Mouse (Mus musculus): ENCODE measurements around the gene Acbd3.

The Acbd3 gene

DNA sequence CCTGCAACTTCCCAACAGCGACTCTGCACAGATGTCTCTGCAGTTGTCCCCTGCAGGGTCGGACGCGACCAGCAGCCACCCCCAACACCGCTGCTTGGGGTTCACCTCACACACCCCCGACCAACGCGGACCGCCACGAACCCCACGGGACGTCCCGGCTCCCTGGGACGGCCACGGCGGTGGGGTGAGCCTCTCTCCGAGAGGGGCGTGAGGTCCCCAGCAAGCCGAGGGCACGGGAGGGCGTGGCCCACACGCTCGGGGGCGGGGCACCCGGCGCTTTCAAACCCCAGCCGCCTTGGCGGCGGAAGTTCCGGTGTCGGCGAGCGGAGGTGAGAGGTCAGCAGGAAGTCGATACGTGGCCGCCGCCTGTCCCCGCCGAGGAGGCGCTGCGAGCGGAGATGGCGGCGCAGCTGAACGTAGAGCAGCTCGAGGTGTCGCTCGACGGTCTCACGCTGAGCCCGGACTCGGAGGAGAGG lies at the start of gene Acbd3:
Gene Acbd3 (plus strand): TSS at position 340 of the 476 bp plus-strand sequence.
- DNase-seq, result peak; percentile 99

DNA sequence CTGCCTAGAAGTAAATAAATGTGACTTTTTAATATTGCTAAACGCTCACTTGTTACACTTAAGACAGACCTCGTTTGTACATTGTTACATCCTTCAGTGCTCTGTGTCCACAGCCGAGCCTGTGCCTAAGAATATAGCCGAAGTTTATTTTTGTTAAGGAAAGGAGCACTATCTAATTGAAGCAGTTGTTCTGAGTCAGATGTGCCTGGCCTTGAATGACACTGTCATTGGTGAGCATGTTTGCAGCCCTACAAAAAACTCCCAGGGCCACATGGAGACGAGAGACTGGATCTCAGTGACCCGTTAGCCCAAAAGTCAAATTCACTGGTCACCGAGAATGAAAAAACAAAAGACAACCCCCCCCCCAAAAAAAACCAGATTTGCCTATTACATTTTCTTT lies 34.6 kb upstream of the Acbd3 start:
- peak; percentile 52 for DNase-seq

- DNase-seq, result no peak
Measured at GRCm38 (mm10) chr1:180696626-180697352, 29.1 kb upstream of the Acbd3 start, which contains the start of gene Mixl1. TSS of gene Mixl1 (minus strand) at chr1:180697034.

- DNase-seq, result no peak
Measured at GRCm38 (mm10) chr1:180698063-180698462, 27.8 kb upstream of the Acbd3 start.

GRCm38 (mm10) chr1:180703400-180703799 lies 22.4 kb upstream of the Acbd3 start:
- no peak for DNase-seq

DNA sequence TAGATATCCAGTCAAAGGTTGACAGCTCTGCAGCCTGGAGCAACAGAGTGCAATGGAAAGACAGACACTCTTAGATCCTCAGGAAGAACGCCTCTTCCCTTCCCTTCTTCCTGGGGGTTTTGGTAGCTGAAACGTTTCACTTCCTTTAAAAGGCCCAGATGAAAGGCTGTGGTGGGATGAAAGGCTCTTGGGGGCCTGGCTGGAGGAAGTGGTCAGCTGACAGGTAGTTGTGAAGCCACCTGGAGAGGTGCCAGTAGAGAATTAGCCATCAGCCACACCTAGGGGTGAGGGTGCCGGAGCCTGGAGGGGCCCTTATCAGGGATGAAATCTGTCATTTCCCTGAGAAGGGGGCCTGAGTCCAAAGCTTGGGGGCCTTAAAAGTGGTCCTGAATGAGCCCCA lies 18.5 kb upstream of the Acbd3 start:
- peak; percentile 85 for DNase-seq

DNA sequence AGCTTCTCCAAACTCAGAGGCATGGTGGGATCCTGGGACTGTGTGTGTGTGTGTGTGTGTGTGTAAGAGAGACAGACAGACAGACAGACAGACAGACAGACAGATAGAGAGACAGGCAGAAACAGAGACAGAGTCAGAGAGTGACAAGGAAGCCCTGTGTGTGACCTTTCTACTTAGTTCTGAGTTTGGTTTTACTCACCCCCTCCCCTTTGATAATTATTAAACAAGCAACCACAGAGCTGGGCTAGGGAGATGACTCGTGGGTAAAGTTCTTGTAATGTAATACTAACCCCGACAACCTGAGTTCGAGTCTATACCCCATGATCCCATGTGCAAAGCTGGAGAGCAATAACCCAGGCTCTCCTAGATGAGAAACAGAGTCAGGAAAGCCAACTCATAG lies 18.0 kb upstream of the Acbd3 start:
- DNase-seq, result no peak

GRCm38 (mm10) chr1:180708935-180709776 lies 16.7 kb upstream of the Acbd3 start:
- no peak for DNase-seq

GRCm38 (mm10) chr1:180718756-180719155 lies 7.1 kb upstream of the Acbd3 start:
- DNase-seq, result peak; percentile 59

GRCm38 (mm10) chr1:180719483-180719882 lies 6.4 kb upstream of the Acbd3 start:
- no peak for DNase-seq

DNA sequence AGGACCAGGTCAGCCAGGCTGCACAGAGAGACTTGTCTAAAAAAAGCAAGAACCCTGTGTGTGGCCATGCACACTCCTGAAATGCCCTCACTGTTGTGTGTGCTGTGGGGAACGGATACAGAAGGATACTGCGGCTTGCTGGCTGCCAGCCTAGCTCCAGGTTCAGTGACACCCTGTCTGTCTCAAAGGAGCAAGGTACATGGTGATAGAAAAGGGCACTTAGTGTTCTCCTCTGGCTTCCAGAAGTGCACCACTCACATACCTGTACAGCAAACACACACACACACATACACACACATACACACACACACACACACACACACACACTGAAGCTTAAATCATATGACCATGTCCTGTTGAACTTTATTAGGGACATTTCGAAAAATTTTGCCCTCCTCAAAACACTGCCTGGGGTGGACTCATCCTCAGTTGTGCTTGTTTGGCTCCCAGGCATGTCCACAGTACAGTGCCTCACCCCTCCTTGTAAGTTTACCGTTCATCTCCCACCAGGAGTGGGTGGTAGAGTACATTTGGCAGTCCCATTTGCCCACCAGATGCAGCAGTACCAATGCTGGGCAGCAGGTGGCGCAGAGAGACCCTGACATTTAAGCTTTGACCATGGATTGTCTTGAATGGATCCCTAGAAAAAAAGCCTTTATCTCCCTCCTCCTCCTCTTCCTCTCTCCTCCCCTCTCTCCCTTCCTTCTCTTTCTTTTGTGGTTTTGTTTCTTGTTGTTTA lies 5.7 kb upstream of the Acbd3 start:
- DNase-seq, result peak; percentile 97

- no peak for DNase-seq
Measured at GRCm38 (mm10) chr1:180722608-180723007, 3.2 kb upstream of the Acbd3 start.

DNA sequence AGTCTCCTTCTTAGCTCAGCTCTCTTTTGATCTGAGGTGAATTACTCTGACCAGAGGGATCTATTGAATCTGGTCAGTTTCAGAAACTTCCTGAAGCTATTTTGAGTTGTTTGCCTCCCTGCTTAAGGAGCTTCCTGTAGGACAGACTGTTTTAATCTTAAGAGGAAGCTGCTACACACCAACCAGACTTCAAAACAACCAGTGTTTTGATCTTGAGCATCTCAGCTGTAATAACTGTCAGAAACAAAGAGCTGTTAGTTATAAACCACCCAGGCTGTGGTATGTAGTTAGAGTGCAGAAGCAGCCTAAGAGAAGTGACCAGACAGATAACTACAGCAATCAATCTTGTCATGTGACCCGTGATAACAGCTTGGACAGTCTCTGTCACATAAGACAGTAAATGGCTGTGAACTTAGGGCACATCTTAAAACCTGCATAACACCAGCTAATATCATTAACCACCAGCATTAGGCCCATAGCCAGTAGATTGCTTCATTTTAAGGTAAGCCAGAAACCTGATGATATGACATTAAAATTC lies 2.1 kb upstream of the Acbd3 start:
- no peak for DNase-seq

DNA sequence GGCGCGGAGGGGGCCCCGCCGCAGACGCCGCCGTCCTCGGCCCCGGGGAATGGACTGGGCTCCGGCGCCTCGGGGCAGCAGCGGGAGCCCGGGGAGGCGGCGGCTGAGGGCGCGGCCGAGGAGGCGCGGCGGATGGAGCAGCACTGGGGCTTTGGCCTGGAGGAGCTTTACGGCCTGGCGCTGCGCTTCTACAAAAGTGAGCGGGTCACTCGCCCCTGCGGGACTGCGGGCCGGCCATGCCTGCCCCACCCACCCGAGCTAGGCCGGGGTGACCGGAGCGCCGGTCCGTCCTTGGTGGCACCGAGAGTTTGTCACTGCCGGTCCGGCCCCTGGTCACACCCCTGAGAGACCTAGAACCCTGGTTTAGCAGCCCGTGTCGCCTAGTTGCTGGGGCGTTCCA lies 340 bp downstream of the Acbd3 start:
- DNase-seq, result no peak

DNA sequence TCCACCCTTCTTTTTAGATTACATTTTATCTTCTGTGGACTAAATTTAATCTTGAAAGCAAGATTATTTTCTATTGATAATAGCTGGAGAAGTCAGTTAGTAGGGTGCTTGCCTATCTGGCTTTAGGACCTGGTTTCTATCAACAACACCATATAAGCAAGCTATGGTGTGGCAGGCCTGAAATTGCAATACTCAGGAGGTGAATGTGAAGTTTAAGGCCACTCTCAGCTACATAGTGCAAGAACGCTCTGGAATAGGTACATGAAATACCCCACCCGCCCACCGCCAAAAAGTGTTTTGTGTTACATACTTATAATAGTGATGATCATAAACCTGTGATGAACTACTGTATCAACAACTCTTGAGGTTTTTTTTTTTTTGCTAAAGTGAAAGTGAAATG lies 3.4 kb downstream of the Acbd3 start:
- no peak for DNase-seq

DNA sequence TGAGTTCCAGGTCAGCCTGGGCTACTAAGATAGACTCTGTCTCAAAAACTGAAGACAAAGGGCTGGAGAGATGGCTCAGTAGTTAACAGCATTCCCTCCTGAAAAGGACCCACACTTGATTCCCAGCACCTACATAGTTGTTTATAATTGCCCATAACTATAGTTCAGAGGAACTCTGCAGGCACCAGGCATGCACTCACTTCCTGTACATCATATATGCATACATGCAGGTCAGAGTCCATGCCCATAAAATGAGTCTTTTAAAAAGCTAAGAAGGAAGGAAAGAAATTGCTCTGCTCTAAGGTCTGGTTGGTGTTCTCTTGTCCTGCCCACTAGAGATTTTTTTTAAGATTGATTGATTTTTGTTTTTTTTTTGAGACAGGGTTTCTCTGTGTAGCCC lies 22.0 kb downstream of the Acbd3 start:
- peak; percentile 66 for DNase-seq

DNA sequence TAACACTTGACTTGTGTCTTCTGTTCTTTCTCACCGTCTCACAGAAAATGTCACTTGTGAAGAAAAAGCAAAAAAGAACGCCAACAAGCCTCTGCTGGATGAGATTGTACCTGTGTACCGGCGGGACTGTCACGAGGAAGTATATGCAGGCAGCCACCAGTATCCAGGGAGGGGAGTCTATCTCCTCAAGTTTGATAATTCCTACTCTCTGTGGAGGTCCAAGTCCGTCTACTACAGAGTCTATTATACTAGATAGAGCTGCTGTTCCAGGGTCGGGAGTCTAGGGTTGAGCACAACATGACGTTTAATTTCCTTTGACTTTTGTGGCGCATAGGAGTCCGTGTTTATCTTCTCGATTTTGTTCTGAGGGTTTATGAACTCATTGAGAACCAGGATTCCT lies 26.3 kb downstream of the Acbd3 start:
- peak; percentile 49 for DNase-seq

- DNase-seq, result peak; percentile 62
Measured at GRCm38 (mm10) chr1:180754376-180754775, 28.5 kb downstream of the Acbd3 start.

DNA sequence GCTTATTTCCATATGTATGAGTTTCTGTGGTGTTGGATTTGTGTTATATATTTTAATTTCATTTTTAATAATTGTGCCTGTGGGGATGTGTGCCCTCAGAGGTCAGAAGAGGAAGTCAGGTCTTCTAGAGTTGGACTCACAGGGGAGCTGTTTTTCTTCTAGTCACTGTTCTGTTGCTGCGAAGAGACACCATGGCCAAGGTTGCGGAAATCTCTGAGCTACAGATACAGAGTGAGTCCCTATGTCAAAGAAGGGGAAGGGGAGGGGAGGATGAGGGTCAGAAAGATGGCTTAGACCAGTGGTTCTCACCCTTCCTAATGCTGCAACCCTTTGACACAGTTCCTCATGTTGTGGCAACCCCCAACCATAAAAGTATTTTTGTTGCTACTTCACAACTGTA lies 30.9 kb downstream of the Acbd3 start:
- DNase-seq, result peak; percentile 66

DNA sequence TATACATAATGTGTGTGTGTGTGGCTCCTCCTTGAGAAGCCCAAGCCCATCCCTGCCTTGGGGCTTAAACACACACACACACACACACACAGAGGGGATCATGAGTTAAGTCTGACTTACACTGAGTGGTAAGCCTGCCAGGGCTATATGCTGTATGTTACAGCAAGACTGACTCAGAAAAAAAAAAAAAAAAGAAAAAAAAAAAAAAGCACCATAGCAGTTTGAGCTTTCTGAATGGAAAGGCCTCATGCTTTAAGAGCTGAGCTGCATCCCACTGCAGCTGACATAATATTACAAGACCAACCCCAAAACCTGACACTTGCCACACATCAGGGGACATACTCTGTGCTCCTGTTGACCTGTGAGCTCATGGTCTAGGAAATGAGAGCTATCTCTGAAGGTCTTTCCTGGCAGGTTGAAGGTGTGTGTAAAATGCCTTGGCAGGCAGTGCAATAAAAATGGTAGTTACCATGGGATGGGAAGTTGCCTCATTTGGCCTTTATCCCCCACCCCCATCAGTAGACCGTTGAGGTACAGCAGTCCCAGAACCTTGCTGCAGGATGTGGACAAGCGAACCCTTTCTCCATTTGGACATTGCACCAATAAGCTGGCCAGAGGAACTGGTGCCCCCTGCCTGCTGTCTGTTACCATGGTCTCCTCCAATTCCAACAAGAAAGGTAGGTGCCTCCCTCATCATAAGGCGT lies 31.6 kb downstream of the Acbd3 start:
- DNase-seq, result peak; percentile 62

GRCm38 (mm10) chr1:180757956-180758520 lies 32.2 kb downstream of the Acbd3 start:
- DNase-seq, result peak; percentile 85

DNA sequence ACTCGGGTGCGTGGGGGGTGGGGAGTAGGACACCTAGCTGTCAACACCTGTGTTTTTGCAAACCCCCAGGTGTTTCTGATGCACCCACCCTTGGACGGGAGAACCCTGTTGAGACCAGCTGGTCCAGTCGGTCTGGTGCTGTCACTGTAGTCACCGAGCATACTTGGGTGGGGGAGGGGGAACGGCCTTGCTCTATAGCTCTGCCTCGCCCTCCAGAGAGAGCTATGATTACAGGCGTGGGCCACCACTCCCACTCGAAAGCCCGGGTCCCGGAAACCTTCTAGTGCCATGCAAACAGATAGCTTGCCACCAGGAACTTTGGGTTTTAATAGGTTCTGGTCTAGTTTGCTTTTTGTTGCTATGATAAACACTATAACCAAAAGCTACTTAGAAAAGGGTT lies 36.3 kb downstream of the Acbd3 start:
- DNase-seq, result peak; percentile 91
